Mouse (Mus musculus) megakaryocyte, embryonic 14.5 days (primary cell): ENCODE data around the gene Crlf1.

ENCODE experiments used
- FLI1 ChIP-seq: IDR thresholded peaks from 2 replicates; pipeline ENCODE4 v1.6.1; 2012; ENCODE audit warnings: low read length, inconsistent platforms, mixed read lengths
- GATA1 ChIP-seq: IDR thresholded peaks from 3 replicates; pipeline ENCODE4 v1.6.1; 2012; ENCODE audit warnings: mixed read lengths, low read length, inconsistent platforms, borderline replicate concordance

DNA sequence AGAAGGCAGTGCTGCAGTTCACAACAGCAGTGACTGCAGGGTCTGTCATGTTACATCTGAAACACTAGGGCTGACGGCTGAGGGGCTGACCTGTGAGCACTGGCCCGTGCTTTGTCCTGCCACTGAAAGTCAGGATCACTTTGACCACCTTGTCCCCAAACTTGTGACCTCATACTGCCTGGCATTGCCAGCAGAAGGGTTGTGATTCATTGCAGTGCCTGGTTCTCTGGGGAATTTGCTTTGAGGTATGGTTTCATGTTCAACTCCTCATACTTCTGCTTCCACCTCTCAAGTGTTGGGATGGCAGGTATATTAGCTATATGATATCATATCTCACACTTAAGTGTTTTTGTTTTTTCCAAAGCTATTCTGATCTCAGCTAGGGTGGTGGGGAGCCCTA lies 42.7 kb downstream of the Crlf1 start:
- TF ChIP-seq GATA1 (no peak), FLI1 (no peak)
